Mouse (Mus musculus): ENCODE results near the gene 2310011J03Rik.

The 2310011J03Rik gene

DNA sequence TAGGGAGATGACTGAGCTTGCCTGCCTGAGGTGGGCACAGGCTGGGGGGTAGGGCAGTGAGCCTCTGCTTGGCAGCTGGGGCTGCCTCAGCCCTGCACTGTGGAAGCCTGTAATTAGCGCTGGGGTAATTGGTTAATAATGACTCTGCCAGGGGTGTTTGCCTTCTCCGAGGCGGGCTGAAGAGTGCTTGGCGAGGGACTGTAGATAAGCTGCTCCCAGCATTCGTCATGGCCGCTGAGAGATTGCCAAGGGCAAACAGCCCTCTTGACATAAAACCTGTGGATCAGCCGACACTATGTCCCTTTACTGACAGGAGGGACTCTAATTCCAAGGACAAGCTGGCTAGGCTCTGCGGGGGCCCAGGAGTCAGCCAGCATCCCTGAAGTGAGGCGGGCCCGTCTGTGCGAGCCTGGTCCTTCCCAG, 4.0 kb downstream of the 2310011J03Rik start:
- DNase-seq (ENCODE audit: extremely low read depth, low read depth, low spot score), result no peak

DNA sequence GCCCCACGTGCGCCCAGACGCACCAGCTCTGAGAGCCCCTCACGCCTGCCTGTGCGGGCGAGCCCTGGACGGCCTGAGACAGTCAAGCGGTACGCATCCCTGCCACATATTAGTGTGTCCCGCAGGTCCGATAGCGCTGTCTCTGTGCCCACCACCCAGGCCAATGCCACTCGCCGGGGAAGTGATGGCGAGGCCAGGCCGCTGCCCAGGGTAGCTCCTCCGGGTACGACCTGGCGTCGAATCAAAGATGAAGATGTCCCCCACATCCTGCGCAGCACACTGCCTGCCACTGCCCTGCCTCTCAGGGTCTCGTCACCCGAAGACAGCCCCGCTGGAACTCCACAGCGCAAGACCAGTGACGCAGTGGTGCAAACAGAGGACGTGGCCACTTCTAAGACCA, 5.0 kb downstream of the 2310011J03Rik start:
- no peak for DNase-seq (ENCODE audit: extremely low read depth, low read depth, low spot score)

DNA sequence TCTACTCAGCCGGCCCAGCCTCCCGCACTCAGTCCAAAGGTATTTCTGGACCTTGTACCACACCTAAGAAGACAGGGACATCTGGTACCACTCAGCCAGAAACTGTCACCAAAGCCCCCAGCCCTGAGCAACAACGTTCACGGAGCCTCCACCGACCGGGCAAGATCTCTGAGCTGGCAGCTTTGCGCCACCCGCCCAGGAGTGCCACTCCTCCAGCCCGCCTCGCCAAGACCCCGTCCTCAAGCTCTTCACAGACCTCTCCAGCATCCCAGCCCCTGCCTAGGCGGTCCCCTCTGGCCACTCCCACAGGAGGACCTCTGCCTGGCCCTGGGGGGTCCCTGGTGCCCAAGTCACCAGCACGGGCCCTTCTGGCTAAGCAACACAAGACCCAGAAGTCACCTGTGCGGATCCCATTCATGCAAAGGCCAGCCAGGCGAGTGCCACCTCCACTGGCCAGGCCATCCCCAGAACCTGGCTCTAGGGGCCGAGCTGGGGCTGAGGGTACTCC, 5.8 kb downstream of the 2310011J03Rik start:
- DNase-seq (ENCODE audit: extremely low read depth, low read depth, low spot score), result no peak

- DNase-seq (ENCODE audit: extremely low read depth, low read depth, low spot score), result no peak
Measured at GRCm38 (mm10) chr10:80313627-80314201, 6.6 kb downstream of the 2310011J03Rik start.

- no peak for DNase-seq (ENCODE audit: extremely low read depth, low read depth, low spot score)
Measured at GRCm38 (mm10) chr10:80312586-80313504, 7.5 kb downstream of the 2310011J03Rik start.

DNA sequence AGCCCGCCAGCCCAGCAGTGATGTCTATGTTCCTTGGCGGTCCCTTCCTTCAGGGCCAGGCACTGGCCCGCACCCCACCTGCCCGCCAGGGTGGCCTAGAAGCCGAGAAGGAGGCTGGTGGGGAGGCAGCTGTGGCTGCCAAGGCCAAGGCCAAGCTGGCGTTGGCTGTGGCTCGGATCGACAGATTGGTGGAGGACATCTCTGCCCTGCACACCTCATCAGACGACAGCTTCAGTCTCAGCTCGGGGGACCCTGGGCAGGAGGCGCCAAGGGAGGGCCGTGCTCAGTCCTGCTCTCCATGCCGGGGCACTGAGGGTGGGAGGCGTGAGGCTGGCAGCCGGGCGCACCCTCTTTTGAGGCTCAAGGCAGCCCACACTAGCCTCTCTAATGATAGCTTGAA, 8.8 kb downstream of the 2310011J03Rik start:
- DNase-seq (ENCODE audit: extremely low read depth, low read depth, low spot score), result no peak

DNA sequence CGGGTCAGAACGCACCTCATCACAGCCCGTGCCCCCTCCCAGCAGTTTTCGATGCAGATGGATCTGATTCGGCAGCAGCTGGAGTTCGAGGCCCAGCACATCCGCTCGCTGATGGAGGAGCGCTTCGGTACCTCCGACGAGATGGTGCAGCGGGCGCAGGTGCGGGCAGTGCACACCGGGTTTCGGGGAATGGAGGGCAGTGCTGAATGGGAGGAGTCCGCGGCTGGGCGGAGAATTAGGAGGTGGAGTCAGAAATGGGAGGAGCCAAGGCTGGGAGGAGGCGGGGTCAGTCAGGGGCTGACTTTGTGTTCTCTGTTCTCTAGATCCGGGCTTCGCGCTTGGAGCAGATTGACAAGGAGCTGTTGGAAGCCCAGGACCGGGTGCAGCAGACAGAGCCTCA, 15.5 kb downstream of the 2310011J03Rik start:
- no peak for DNase-seq (ENCODE audit: extremely low read depth, low read depth, low spot score)

DNA sequence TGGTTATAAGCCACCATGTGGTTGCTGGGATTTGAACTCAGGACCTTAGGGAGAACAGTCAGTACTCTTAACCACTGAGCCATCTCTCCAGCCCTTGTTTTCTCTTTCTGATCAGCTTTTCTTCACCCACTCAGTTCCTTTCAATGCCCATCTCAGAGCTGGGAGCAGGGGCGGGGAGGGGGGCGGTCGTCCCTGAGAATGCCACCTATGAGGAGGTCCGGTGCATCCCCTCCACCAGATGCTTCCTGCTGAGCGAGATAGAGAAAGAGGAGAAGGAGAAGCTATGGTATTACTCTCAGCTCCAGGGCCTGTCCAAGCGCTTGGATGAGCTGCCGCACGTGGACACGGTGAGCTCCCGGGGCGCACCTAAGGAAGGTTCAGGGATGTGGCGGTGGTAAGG, 15.9 kb downstream of the 2310011J03Rik start:
- DNase-seq (ENCODE audit: extremely low read depth, low read depth, low spot score), result no peak

GRCm38 (mm10) chr10:80302471-80302881, 17.9 kb downstream of the 2310011J03Rik start:
- no peak for DNase-seq (ENCODE audit: extremely low read depth, low read depth, low spot score)

DNA sequence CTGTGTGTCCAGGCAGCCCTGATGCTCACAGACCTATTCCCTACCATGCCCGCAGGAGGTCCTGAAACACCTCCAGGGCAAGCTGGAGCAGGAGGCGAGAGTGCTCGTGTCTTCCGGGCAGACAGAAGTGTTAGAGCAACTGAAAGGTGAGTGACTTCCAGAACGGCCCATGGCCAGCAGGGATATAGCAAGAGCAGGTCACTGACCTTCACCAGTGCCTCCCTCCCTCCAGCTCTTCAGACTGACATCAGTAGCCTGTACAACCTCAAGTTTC, 18.3 kb downstream of the 2310011J03Rik start:
- DNase-seq (ENCODE audit: extremely low read depth, low read depth, low spot score), result no peak

DNA sequence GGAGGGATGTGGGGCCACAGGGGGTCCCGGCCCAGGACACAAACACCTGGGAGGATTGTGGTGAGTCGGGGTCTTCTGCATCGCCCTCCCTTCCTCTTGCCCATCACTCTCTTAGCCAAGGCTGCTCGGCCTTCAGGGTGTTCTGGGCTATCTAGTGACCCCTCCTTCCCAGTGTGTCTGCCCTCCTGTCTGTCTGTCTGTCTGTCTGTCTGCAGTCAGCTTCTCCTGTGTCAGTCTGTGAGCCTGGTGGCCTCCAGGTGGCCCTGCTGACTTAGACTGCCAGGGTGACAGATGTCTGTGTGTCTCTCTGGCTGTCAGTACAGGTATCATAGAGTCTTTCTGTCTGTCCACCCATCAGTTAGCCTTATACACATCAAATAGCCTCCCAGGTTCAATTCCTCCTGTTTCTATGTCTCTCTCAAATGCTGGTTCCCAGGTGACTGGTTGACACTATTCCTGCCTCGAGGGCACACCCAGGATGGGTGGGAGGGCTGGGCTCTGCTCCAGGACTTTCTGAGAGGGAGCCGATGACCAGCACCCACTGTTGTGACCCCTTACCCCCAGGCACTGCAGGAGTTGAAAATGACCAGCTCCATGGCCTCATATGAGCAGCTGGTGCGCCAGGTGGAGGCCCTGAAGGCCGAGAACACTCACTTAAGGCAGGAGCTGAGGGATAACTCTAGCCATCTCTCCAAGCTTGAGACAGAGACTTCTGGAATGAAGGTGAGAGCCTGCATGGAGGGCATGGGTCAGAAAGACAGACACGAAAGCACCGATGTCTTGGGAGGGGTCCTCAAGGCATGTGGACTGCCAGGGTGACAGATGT, 18.9 kb downstream of the 2310011J03Rik start:
- DNase-seq (ENCODE audit: extremely low read depth, low read depth, low spot score), result no peak

DNA sequence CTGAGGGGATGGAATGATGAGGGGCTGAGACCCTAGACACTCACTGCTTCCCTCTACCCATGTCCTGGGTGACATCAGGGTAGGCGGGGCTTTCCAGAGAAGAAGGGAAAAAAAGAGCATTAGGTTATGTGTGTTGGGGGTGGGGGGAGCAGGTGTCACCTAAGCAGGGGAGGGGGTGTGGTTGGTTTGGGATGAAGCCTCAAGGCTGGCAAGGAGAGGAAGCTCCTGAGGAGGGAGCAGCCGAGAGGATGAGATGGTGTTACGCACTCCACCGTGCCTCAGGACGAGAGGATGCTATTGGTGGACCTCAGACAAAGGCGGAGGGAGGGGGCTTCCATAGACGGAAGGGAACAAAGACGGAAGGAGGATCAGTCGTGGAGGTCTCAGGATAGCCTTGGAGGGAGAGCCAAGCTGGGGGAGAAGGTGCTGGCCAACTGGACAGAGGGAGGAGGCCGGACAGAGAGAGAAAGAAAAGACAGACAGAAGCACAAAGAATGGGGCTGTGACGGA, 19.6 kb downstream of the 2310011J03Rik start:
- no peak for DNase-seq (ENCODE audit: extremely low read depth, low read depth, low spot score)

- no peak for DNase-seq (ENCODE audit: extremely low read depth, low read depth, low spot score)
Measured at GRCm38 (mm10) chr10:80299824-80300223, 20.5 kb downstream of the 2310011J03Rik start.

DNA sequence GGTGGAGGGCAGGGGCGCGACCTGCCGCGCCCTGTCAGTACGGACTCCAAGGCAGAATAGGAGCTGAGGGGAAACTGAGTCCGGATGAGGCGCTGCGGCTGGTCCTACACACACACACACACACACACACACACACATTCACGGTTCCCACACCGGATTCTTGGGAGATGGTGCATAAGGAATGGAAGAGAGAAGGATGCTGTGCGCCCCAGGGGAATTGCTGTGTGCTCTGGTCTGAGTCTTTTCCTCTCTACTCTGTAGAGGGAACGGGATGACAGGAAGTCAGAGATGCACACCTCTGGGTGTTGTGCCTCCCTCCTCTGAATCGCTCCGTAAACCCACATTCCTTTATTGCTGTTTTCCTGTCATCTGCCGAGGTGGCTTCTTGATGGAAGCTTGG, 21.0 kb downstream of the 2310011J03Rik start:
- no peak for DNase-seq (ENCODE audit: extremely low read depth, low read depth, low spot score)

DNA sequence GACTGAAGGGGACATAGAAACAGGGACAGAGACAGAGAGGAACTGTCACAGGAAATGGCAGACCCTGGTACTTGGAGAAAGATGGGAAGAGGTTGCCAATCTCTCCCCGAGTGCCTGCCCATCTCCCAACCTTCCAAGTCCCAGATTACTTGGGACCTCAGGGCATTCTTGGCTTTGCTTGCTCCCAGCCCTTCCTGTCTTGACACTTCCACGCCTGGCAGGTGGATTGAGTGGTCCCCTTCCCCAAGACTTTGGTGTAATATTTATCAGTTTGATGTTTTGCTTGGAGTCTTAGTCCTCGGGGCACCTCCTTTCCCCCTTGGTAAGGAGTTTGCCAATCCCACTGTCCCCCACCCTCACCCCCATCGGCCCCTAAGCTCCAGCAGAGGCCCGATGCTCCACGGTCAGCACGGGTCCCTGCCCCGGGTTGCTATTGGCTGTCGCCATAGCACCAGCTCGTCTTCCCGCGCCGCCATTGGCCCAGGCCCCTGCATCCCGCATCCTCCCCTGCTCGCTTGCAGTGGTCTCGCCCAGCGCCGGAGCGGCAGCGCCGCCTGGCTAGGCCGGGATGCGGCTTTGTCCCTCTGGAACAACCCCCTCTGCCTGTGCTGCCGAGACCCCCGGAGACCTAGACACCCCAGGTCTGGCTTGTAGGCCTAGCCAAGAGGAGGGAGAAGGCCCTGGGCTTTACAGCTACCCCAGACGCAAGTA, 21.6 kb downstream of the 2310011J03Rik start:
- DNase-seq (ENCODE audit: extremely low read depth, low read depth, low spot score), result no peak

DNA sequence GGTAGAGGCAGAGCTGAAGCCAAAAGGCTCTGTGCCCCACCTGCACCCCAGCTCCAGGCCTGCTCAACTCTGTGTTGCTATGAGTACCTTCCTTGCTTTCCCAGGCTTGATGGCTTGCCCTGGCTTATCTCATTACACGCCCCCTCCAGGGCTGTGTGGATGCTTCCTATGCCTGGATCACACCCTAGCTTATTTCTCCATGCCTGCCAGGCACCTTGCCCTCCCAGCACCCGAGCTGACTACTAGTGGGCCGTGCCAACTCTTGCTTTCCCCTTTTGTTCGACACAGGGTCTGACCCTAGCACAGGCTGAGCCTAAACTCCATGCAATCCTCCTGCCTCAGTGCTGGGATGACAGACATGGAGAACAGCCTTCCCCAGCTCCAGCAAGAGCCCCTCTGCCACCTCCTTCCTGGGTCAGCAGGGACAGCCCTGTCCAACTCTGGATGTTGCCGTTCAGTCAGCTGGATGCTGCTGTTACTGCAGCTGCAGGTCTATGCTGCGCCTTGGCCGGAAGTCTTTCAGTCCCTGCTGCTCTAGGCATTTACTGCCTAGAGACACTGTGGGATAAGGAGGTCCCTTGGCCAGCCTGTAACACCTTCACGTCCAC, 22.7 kb downstream of the 2310011J03Rik start:
- no peak for DNase-seq (ENCODE audit: extremely low read depth, low read depth, low spot score)

DNA sequence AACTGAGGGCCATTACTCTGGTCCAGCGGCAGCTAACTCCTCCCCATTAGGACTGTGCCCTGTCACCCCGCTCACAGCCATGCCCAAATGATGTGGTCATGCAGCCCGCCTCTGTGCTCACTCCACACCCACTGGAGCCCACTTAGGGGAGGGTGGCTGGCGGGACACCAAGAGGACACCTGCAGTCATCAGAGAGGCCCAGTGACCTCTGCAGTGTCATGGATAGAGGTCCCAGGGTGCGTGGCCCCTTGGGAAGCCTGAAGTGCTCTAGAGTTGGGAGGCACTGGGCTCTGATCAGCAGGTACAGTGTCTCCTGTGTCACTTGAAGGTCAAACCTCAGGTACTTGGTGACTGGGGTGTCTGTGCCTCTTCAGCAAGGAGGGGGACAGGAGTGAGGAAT, 23.5 kb downstream of the 2310011J03Rik start:
- DNase-seq (ENCODE audit: extremely low read depth, low read depth, low spot score), result no peak

- DNase-seq (ENCODE audit: extremely low read depth, low read depth, low spot score), result no peak
Measured at GRCm38 (mm10) chr10:80295618-80296425, 24.5 kb downstream of the 2310011J03Rik start, which contains the start of gene Apc2. Gene Apc2 (plus strand): TSS chr10:80295977.

GRCm38 (mm10) chr10:80294788-80295303, 25.5 kb downstream of the 2310011J03Rik start:
- no peak for DNase-seq (ENCODE audit: extremely low read depth, low read depth, low spot score)

Data from fat pad, adult 2 months (tissue).